Mouse (Mus musculus): ENCODE results near the gene Elmo2.

Gene Elmo2

GRCm38 (mm10) chr2:165253269-165253668 lies 73.0 kb downstream of the Elmo2 start:
- DNase-seq = peak; percentile 54 to 58

DNA sequence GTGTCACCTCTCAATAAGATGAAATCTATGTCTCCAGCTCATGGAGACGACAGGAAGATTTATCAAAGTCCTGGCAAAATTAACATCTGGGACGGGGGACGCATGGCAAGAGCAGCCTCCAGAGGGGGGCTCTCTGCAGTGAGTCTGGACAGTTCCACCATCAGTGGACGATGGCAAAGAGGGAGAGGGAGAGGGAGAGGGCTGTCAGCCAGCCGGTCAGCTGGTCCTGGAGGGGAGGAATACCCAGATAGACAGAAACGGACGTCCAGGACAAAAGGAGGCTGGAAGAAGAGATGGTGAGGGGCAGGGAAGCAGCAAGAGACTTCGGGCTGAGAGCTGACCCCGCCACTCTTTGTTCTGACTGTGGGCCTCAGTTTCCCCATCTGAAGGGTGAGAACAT lies 73.5 kb downstream of the Elmo2 start:
- DNase-seq = no peak

DNA sequence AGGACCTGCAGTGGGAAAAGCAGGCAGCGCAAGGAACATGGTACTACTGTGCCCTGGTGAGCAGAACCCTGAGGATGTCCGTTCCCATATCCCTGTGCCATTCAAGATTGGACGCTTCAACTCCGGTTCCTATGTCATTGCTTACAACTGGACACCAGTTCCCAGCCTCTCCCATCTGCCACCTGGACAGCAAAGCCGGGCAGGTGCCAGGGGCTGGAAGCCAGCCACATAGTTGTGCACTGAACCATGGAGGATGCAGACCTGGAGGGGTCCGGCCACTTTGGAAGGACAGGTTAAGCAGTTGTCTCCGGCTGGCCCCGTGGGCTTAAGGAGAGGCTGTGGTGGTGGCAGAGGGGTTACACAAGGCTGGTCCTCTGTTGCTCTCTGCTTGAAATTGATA lies 73.9 kb downstream of the Elmo2 start:
- DNase-seq = peak; percentile 92

- no peak for DNase-seq
Measured at GRCm38 (mm10) chr2:165250903-165251302, 75.4 kb downstream of the Elmo2 start.

GRCm38 (mm10) chr2:165248967-165249366 lies 77.3 kb downstream of the Elmo2 start:
- DNase-seq = no peak

DNA sequence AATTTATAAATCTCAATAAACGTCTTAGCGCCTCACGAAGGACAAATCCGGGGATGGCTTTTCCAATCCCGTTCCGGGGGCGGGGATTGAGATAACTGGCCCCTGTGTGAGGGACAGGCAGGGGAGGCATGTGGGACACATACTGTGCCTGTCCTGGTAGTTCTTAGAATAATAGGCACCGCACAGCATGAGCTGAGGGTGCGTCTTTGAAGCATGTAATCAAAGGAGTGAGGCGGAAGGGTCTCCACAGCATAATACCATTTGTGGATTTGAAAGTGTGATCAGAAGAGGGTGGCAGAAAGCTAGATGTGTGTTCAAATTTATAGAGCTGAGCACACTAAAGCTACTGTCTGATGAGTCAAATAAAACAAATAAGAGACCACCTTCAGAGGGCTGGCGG lies 79.9 kb downstream of the Elmo2 start:
- DNase-seq = no peak

GRCm38 (mm10) chr2:165243122-165243720 lies 83.1 kb downstream of the Elmo2 start:
- peak; percentile 86 for DNase-seq

- DNase-seq = peak; percentile 71 to 77
Measured at GRCm38 (mm10) chr2:165242575-165242974, 83.7 kb downstream of the Elmo2 start.

- peak in 1 of 2 experiments; percentile 51 for DNase-seq
Measured at GRCm38 (mm10) chr2:165241786-165242185, 84.5 kb downstream of the Elmo2 start.

DNA sequence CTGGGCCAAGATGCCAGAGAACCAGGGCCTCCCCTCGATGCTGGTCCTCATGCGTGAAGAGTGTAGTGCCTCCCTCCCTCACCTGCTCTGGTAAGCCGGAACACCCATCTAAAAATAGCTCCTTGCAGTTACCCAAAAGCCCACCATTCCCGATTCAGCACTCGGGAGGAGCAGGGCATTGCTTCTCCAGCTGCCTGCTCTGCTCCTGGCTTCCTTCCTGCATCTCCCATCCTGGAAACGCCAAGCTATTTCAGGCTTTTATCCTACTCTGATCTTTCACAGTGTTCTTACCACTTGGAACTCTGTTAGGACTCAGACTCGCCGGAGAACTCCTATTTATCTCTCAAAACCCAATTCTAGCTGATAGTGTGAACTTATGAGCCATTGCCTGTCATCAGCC lies 85.9 kb downstream of the Elmo2 start:
- no peak for DNase-seq

GRCm38 (mm10) chr2:165239533-165240144 lies 86.6 kb downstream of the Elmo2 start:
- peak; percentile 47 to 61 for DNase-seq

- no peak for DNase-seq
Measured at GRCm38 (mm10) chr2:165238416-165239145, 87.7 kb downstream of the Elmo2 start.
